Mouse (Mus musculus) kidney, postnatal 4 days (tissue): ENCODE results near the gene Mapk1.
A peak's percentile ranks its signal among the peaks of the same experiment; 100 is the strongest.
"Not testable (repeated sequence)": the region's sequence is repeated elsewhere in the genome, so short reads cannot be mapped to it uniquely, and the experiment has no call there.

Experiments
- DNase-seq, 2 experiments: peaks; one replicate each; pipeline ENCODE4 v3.0.0; 2021; ENCODE audit warnings: mixed read lengths in 2 of 2

Gene Mapk1

GRCm38 (mm10) chr16:16983131-16983533 lies at the start of gene Mapk1:
Mapk1 (plus strand) TSS chr16:16983382.
- DNase-seq: peak; percentile 97 to 98

GRCm38 (mm10) chr16:16939543-16939942 lies 43.6 kb upstream of the Mapk1 start:
- DNase-seq: no peak

DNA sequence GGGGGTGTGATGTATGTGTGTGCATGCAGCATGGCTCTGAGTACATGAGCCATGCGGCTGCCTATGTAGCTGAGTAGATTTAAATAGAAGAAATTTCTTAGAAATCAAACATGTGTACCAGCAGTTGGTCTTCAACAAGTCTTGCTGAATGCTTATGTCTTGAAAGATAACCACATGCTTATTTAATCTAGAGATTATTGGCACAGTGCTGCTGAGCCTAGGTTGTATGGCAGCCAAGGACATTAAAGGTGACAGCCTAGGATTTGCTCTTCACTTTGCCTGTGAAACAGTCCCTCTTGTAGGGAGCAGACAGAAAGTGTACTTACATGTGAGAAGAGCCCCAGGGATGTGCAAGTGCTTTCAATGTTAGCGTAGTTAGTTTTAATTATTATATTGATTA lies 42.1 kb upstream of the Mapk1 start:
- DNase-seq: no peak

- no peak for DNase-seq
Measured at GRCm38 (mm10) chr16:16958575-16958974, 24.6 kb upstream of the Mapk1 start.

DNA sequence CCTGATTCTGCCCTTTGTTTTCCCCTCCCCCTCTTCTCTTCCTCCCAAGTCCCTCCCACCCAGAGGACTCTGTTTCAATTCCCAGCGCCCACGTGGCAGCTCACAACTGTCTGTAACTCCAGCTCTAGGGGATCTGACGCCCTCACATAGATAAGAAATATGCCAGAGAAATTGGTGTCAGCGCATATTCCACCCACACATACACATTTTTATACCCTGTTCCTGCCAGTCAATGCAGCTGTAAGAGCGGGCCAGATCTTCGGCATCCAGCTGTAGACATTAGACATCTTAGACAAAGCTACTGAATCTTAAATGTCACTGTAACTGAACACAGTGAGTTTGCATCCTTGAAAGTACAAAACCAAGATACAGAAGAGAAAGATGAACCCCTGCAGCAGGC lies 23.3 kb upstream of the Mapk1 start:
- no peak for DNase-seq

DNA sequence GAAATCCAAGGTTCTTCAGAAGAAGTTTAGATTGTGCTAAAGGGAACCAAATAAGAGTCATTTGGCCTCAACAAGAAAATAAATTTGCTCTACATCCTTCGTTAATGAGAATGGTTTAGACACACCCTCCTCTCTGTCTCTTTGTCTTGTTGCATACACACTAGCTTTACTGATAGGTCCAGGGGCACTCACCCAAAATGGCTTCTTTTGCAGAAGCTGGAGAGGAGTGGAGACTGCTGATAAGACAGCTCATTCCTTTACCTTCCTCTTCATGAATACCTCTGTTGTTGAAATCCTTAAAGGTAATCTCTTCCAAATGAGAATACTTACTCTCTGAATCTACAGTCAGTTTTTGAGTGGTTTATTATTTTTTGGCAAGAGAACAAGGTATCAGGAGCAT lies 18.0 kb upstream of the Mapk1 start:
- no peak for DNase-seq

- no peak for DNase-seq
Measured at GRCm38 (mm10) chr16:16966290-16966689, 16.9 kb upstream of the Mapk1 start.

GRCm38 (mm10) chr16:16978061-16978460 lies 5.1 kb upstream of the Mapk1 start:
- DNase-seq: no peak

- no peak for DNase-seq
Measured at GRCm38 (mm10) chr16:16978765-16979164, 4.4 kb upstream of the Mapk1 start.

- DNase-seq: no peak
Measured at GRCm38 (mm10) chr16:16982636-16983035, 546 bp upstream of the Mapk1 start.

- DNase-seq: peak in 1 of 2 experiments; percentile 63
Measured at GRCm38 (mm10) chr16:16983534-16984422, 596 bp downstream of the Mapk1 start.

- no peak for DNase-seq
Measured at GRCm38 (mm10) chr16:16984423-16984941, 1.3 kb downstream of the Mapk1 start.

DNA sequence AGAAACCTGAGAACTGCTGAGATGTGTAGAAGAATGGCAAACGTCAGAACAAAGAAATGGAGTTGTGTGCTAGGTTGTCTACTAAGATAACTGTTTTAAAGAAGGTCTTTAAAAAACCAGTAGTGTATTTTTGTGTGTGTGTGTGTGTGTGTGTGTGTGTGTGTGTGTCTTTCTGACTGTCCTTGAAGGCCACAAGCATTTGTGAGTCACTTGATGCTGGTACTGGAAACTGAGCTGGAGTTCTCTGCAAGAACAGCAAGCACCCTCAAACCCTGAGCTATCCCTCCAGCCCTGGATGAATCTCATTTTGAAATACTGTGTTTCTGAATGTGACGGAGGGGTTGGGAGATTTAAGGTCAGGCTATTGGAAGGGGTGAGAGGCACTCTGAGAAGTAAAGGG lies 4.1 kb downstream of the Mapk1 start:
- DNase-seq: no peak

DNA sequence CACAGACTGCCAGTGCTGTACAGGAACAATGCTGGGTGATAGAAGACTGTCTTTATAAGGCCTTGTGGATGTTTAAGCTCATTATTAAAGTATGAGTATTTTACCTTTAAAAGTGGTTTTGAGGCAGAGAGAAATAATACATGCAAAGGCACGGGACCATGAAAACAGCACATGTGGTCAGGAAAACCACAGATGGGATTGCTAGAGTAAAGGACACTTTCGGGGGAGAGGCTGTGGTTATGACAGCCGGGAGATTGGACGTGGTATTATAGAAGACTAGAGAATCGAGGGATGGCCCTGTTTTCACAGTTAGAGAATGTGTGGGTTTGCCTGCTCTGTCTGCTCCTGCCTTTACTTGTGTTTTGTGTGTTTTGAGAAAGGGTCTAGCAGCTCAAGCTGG lies 5.7 kb downstream of the Mapk1 start:
- no peak for DNase-seq

DNA sequence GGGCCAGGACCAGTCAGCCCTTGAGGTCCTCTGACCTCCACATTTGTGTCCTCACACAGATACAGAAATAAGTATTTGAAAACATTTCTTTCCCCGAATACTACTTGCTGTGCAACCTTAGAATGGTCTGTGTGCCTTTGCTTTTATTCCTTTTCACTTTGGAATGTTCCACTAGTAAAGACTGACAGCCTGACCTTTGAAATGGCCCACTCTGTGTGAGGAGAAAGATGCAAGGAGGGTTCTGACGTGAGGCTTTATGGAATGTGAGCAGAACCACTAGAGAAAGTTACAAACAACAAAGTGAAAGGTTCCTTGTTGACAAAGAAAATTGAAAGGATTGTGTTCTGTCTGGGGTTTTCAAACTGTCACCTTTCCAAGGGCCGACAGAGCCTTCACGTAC lies 6.8 kb downstream of the Mapk1 start:
- DNase-seq: peak in 1 of 2 experiments; percentile 8

GRCm38 (mm10) chr16:16994426-16995052 lies 11.4 kb downstream of the Mapk1 start:
- no peak for DNase-seq

- not testable (repeated sequence) for DNase-seq
Measured at GRCm38 (mm10) chr16:16996121-16996729, 13.0 kb downstream of the Mapk1 start.

GRCm38 (mm10) chr16:17001109-17001508 lies 17.9 kb downstream of the Mapk1 start:
- DNase-seq: no peak

GRCm38 (mm10) chr16:17007070-17007469 lies 23.9 kb downstream of the Mapk1 start:
- no peak for DNase-seq

DNA sequence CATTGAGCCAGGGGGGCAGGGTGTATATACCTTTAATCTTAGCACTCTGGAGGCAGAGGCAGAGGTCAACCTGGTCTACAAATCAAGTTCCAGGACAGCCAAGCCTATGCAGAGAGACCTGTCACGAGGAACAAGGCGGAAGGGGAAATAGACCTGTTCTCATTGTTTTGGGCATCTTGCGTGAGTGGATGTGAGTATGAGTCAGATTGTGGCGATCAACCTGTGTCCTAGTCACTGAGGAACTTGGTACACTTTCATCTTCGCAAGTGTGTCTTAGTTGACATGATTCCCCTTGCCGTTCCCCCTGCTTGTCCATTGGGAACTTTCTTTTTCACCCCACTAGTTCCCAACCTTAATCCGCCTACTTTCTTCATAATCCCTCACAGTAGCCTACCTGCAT lies 26.9 kb downstream of the Mapk1 start:
- DNase-seq: no peak

GRCm38 (mm10) chr16:17012583-17012982 lies 29.4 kb downstream of the Mapk1 start:
- DNase-seq: no peak

GRCm38 (mm10) chr16:17015111-17015852 lies 32.1 kb downstream of the Mapk1 start:
- DNase-seq: no peak

- DNase-seq: no peak
Measured at GRCm38 (mm10) chr16:17015853-17016230, 32.7 kb downstream of the Mapk1 start.
